Mouse (Mus musculus) G1E-ER4 (cell line): ENCODE data around the gene Vwa7. TPM values are rescaled to one million over a fixed set of nuclear protein-coding genes. Genes with fewer than 3 reads are reported as not detected.
A peak's percentile ranks its signal among the peaks of the same experiment; 100 is the strongest.

ENCODE experiments used
- GATA1 ChIP-seq: IDR thresholded peaks from one replicate; pipeline ENCODE4 v1.8.0; 2012; ENCODE audit warnings: low read length, inconsistent platforms
- polyA plus RNA-seq: library from polyadenylated mRNA; stranded (reverse); fragments of >175 nt; gene quantifications from 2 replicates; pipeline ENCODE4 v1.2.3, GENCODE M21; 2012

The Vwa7 gene
- polyA plus RNA-seq, 1 experiment, result 1.4 TPM

- TF ChIP-seq GATA1, result no peak
These were observed 669 bp downstream of the Vwa7 start for GRCm38 (mm10) chr17:35016791-35017705.

GRCm38 (mm10) chr17:35017706-35018030 is 1.3 kb downstream of the Vwa7 start:
- no peak for TF ChIP-seq GATA1

- no peak for TF ChIP-seq GATA1
These were observed 1.8 kb downstream of the Vwa7 start for GRCm38 (mm10) chr17:35018171-35018570.

- no peak for TF ChIP-seq GATA1
These were observed 3.5 kb downstream of the Vwa7 start for GRCm38 (mm10) chr17:35019894-35020293.

GRCm38 (mm10) chr17:35020551-35020950 is 4.2 kb downstream of the Vwa7 start:
- no peak for TF ChIP-seq GATA1

GRCm38 (mm10) chr17:35021163-35021808 is 4.9 kb downstream of the Vwa7 start:
- TF ChIP-seq GATA1, result no peak

- peak; percentile 100 for TF ChIP-seq GATA1
These were observed 5.6 kb downstream of the Vwa7 start for GRCm38 (mm10) chr17:35021842-35022477.

- TF ChIP-seq GATA1, result no peak
These were observed 6.2 kb downstream of the Vwa7 start for GRCm38 (mm10) chr17:35022541-35023060.

- no peak for TF ChIP-seq GATA1
These were observed 6.8 kb downstream of the Vwa7 start for GRCm38 (mm10) chr17:35023221-35023620.

GRCm38 (mm10) chr17:35023756-35024155 is 7.4 kb downstream of the Vwa7 start:
- no peak for TF ChIP-seq GATA1

GRCm38 (mm10) chr17:35024261-35024660 is 7.9 kb downstream of the Vwa7 start:
- no peak for TF ChIP-seq GATA1

- no peak for TF ChIP-seq GATA1
These were observed 8.5 kb downstream of the Vwa7 start for GRCm38 (mm10) chr17:35024691-35025488.

GRCm38 (mm10) chr17:35026206-35026605 is 9.8 kb downstream of the Vwa7 start:
- TF ChIP-seq GATA1, result no peak

GRCm38 (mm10) chr17:35027277-35028068 is 11.1 kb downstream of the Vwa7 start, which contains the start of gene Sapcd1:
Gene Sapcd1 (minus strand): TSS chr17:35028016.
- TF ChIP-seq GATA1, result no peak
